ENCODE assay signal across 27 mouse cellular contexts in the genomic region with DNA sequence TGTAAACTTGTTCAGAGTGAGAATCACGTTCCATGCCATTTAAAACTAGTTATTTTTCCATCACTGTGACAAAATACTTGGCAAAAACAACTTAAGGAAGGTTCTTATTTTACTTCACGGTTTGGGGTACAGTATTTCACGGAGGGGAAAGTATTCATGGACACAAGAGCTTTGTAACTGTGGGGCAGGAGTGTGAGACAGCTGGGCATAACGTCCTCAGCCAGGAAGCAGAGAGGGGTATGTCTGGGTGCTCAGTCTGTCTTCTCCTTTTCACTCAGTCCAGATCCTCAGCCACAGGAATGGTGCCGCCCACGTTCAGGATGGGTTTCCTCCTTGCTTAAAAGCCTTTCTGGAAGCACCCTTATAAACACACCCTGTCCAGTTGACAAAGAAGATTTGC.
"Had no signal": no experiment of that assay in that cellular context is flagged by ENCODE, and none has a peak within 500 bp of the region (broad histone marks: within the 10 kb centered on the region; RNA-seq: fewer than 3 reads in every experiment).

No protein-coding gene starts in this region.

- H3K9me3 ChIP-seq: embryonic facial prominence, embryonic 12.5 days; embryonic facial prominence, embryonic 15.5 days; forebrain, embryonic 10.5 days; forebrain, embryonic 12.5 days; forebrain, embryonic 13.5 days; forebrain, embryonic 15.5 days had no signal

- H3K4me3 ChIP-seq: embryonic facial prominence, embryonic 12.5 days; embryonic facial prominence, embryonic 15.5 days; erythroblast, embryonic 14.5 days; forebrain, embryonic 10.5 days; forebrain, embryonic 12.5 days; forebrain, embryonic 13.5 days; forebrain, embryonic 15.5 days; gastrocnemius, adult 2 months; heart, adult 2 months had no signal

- H3K27ac ChIP-seq: embryonic facial prominence, embryonic 12.5 days; embryonic facial prominence, embryonic 15.5 days; forebrain, embryonic 10.5 days; forebrain, embryonic 12.5 days; forebrain, embryonic 13.5 days; forebrain, embryonic 15.5 days; gastrocnemius, adult 2 months; heart, adult 2 months had no signal

- ATAC-seq: forebrain, embryonic 13.5 days; forebrain, embryonic 14.5 days; forebrain, embryonic 15.5 days; forebrain, embryonic 16.5 days; forebrain, postnatal 0 days had no signal

- H3K4me2 ChIP-seq: embryonic facial prominence, embryonic 12.5 days; embryonic facial prominence, embryonic 15.5 days; forebrain, embryonic 12.5 days; forebrain, embryonic 13.5 days; forebrain, embryonic 15.5 days had no signal

- H3K4me1 ChIP-seq: embryonic facial prominence, embryonic 12.5 days; forebrain, embryonic 12.5 days; forebrain, embryonic 13.5 days; forebrain, embryonic 15.5 days had no signal

- H3K27me3 ChIP-seq: embryonic facial prominence, embryonic 12.5 days; embryonic facial prominence, embryonic 15.5 days; forebrain, embryonic 12.5 days; forebrain, embryonic 13.5 days; forebrain, embryonic 15.5 days had no signal

- H3K9ac ChIP-seq: embryonic facial prominence, embryonic 12.5 days; embryonic facial prominence, embryonic 15.5 days; forebrain, embryonic 12.5 days; forebrain, embryonic 13.5 days; forebrain, embryonic 15.5 days; forebrain, postnatal 0 days had no signal

- H3K36me3 ChIP-seq: embryonic facial prominence, embryonic 12.5 days; embryonic facial prominence, embryonic 15.5 days; forebrain, embryonic 10.5 days; forebrain, embryonic 12.5 days; forebrain, embryonic 15.5 days had no signal

- DNase-seq: cerebellum, adult 18-20 months; cerebellum, adult 2 months; cerebellum, adult 8-10 months; cerebellum, adult 9-10 months; cerebellum, adult 9-11 months; cerebellum, postnatal 10 days; cerebellum, postnatal 14 days; cerebellum, postnatal 25 days; cerebellum, postnatal 36 days; embryo, embryonic 11 days; forebrain, postnatal 0 days; gastrocnemius, adult 2 months; gastrocnemius, postnatal 10 days; gastrocnemius, postnatal 14 days; gastrocnemius, postnatal 25 days; gastrocnemius, postnatal 36 days; heart, adult 11 months; heart, adult 2 months had no signal
